Mouse (Mus musculus) erythroid progenitor cell, adult 5-6 weeks (primary cell): ENCODE measurements around the gene Cdk9. TPM values are rescaled to one million over a fixed set of nuclear protein-coding genes. Genes with fewer than 3 reads are reported as not detected.
A peak's percentile ranks its signal among the peaks of the same experiment; 100 is the strongest.

Source experiments
- ATAC-seq: replicated peaks from 2 replicates; pipeline ENCODE4 v1.8.0; 2016; ENCODE audit warnings: moderate number of reproducible peaks, mild to moderate bottlenecking, moderate TSS enrichment, inconsistent platforms; ENCODE audit not compliant: poor library complexity, low FRiP score, severe bottlenecking
- total RNA-seq, 2 experiments: library from RNA; stranded (forward) in 1 of 2; stranded (reverse) in 1 of 2; fragments of 150-400 nt in 1 of 2; fragments of 186-747, 209-891 nt in 1 of 2; gene quantifications; 2 replicates each; pipeline versions ENCODE4 v1.2.3 to v1.2.4; 2015 to 2017; ENCODE audit warnings: low replicate concordance in 2 of 2

Cdk9 gene
- total RNA-seq, 2 experiments from 2014 or later, result 17.2 to 29.3 TPM

- no peak for ATAC-seq
Measured at GRCm38 (mm10) chr2:32736306-32736829, 23.5 kb upstream of the Cdk9 start.

- no peak for ATAC-seq
Measured at GRCm38 (mm10) chr2:32734933-32735332, 22.1 kb upstream of the Cdk9 start.

GRCm38 (mm10) chr2:32734480-32734879, 21.6 kb upstream of the Cdk9 start:
- no peak for ATAC-seq

GRCm38 (mm10) chr2:32732695-32733094, 19.8 kb upstream of the Cdk9 start:
- ATAC-seq, result no peak

- ATAC-seq, result no peak
Measured at GRCm38 (mm10) chr2:32731911-32732310, 19.0 kb upstream of the Cdk9 start.

GRCm38 (mm10) chr2:32730854-32731253, 18.0 kb upstream of the Cdk9 start:
- ATAC-seq, result no peak

- no peak for ATAC-seq
Measured at GRCm38 (mm10) chr2:32729547-32729946, 16.7 kb upstream of the Cdk9 start.

GRCm38 (mm10) chr2:32728463-32728862, 15.6 kb upstream of the Cdk9 start:
- no peak for ATAC-seq

- 0 out of 2 replicates have a peak, but pooled peaks have one; percentile 37 for ATAC-seq
Measured at GRCm38 (mm10) chr2:32727435-32727834, 14.6 kb upstream of the Cdk9 start.

- ATAC-seq, result no peak
Measured at GRCm38 (mm10) chr2:32724832-32725790, 12.2 kb upstream of the Cdk9 start.

GRCm38 (mm10) chr2:32724149-32724548, 11.3 kb upstream of the Cdk9 start:
- ATAC-seq, result no peak

- ATAC-seq, result no peak
Measured at GRCm38 (mm10) chr2:32722581-32722980, 9.7 kb upstream of the Cdk9 start.

- no peak for ATAC-seq
Measured at GRCm38 (mm10) chr2:32722046-32722445, 9.2 kb upstream of the Cdk9 start.

- no peak for ATAC-seq
Measured at GRCm38 (mm10) chr2:32720681-32721229, 7.9 kb upstream of the Cdk9 start, which contains the start of gene Sh2d3c. Gene Sh2d3c, plus strand, starts transcription at chr2:32721055.

- ATAC-seq, result no peak
Measured at GRCm38 (mm10) chr2:32720053-32720452, 7.2 kb upstream of the Cdk9 start.

GRCm38 (mm10) chr2:32718761-32719160, 5.9 kb upstream of the Cdk9 start:
- ATAC-seq, result no peak

GRCm38 (mm10) chr2:32714987-32715425, 2.1 kb upstream of the Cdk9 start:
- ATAC-seq, result no peak

GRCm38 (mm10) chr2:32714117-32714986, 1.5 kb upstream of the Cdk9 start:
- no peak for ATAC-seq

- ATAC-seq, result peak; percentile 83
Measured at GRCm38 (mm10) chr2:32712586-32712933, 316 bp downstream of the Cdk9 start.

- ATAC-seq, result peak; percentile 40
Measured at GRCm38 (mm10) chr2:32712108-32712551, 746 bp downstream of the Cdk9 start.
